In the genomic region with DNA sequence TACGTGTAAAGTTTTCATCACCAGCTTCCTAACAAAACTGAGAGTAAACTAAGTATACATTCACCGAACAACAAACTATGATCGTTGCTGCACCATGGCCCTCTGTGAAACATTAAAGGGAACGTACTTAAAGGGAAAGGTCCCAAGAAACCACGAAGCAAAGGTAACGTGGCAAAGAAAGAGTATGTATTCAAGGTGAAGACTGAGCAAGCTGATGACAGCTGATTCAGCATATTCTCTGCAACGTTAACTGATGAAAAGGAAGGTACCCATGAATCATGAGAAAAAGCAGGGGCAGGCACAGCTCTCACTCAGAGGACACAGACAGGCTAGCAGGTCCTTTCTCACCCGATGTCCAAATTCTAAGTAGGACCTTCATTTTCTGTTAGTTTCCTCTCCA, we compare ENCODE assay signal across 1 mouse cellular context.
TF ChIP-seq lines count a peak whose summit lies in the region.

No protein-coding gene starts in this region.

TF ChIP-seq in CH12.LX, 34 proteins besides CTCF, POLR2A, EP300 and RAD21 (continued from another document):
- TF ChIP-seq E2F4 (IDR thresholded peaks at IDR 0.05; ENCODE audit: insufficient replicate concordance, low read depth, low read length) (no peak), TBP (conservative IDR thresholded peaks at IDR 0.05; ENCODE audit: low read depth, low read length) (no peak), USF1 (IDR thresholded peaks at IDR 0.05; ENCODE audit: low read depth, low read length) (no peak), ZNF384 (IDR thresholded peaks at IDR 0.05; ENCODE audit: low read depth, low read length) (no peak), MAFK (IDR thresholded peaks at IDR 0.05; ENCODE audit: insufficient replicate concordance, low read length) (peak; percentile 80), MAX (IDR thresholded peaks at IDR 0.05; ENCODE audit: low read length) (no peak), ETS1 (conservative IDR thresholded peaks at IDR 0.05; ENCODE audit: low read depth, low read length) (no peak)
